Mouse (Mus musculus) stomach, postnatal 0 days (tissue): ENCODE measurements around the gene Thap2.

Experiments used
- CTCF ChIP-seq: IDR thresholded peaks from 2 replicates; pipeline ENCODE4 v1.5.1; 2016; ENCODE audit warnings: antibody characterized with exemption, low read depth, mild to moderate bottlenecking, moderate library complexity
- EP300 ChIP-seq: optimal IDR thresholded peaks from 2 replicates; pipeline ENCODE3; 2016; ENCODE audit warnings: antibody characterized with exemption

- TF ChIP-seq EP300, result no peak
- no peak for TF ChIP-seq CTCF
These were observed 6.8 kb upstream of the Thap2 start for GRCm38 (mm10) chr10:115391076-115391475.
